Mouse (Mus musculus) lung, adult 2 months (tissue): Measurements from ENCODE around the gene Akr1b8. TPM values are rescaled to one million over a fixed set of nuclear protein-coding genes. Genes with fewer than 3 reads are reported as not detected.

Experiments
- DNase-seq: peaks from one replicate; pipeline ENCODE4 v3.0.0; 2022
- H3K4me1 ChIP-seq: fragments of 200-500 bp; 2 replicates; pipeline ENCODE4 v1.6.1; 2011; ENCODE audit warnings: low read length; ENCODE audit not compliant: control insufficient read depth, insufficient read depth
- H3K4me3 ChIP-seq: fragments of 200-500 bp; replicated peaks from 2 replicates; pipeline ENCODE3; 2011; ENCODE audit warnings: low read depth, mild to moderate bottlenecking, control low read depth, low read length; ENCODE audit errors: extremely low read depth
- CTCF ChIP-seq: fragments of 200-500 bp; IDR thresholded peaks from 2 replicates; pipeline ENCODE4 v1.5.1; 2011; ENCODE audit warnings: mild to moderate bottlenecking, low read length, control low read depth; ENCODE audit not compliant: insufficient read depth
- POLR2A ChIP-seq: fragments of 200-500 bp; IDR thresholded peaks from 2 replicates; pipeline ENCODE4 v1.6.1; 2011; ENCODE audit warnings: low read depth, mild to moderate bottlenecking, control low read depth, low read length, borderline replicate concordance; ENCODE audit errors: extremely low read depth
- WGBS: fragments of 180-500 bp; shearing (Covaris S2); methylation state at CpG from one replicate; pipeline ENCODE4 v1.1.7; 2018; 5-methylcytosine and 5-hydroxymethylcytosine counted together
- polyA plus RNA-seq: library from polyadenylated mRNA; depleted of rRNA; stranded (reverse); fragments of >200 nt; gene quantifications from 2 replicates; pipeline ENCODE4 v1.2.3, GENCODE M21; 2012; rRNA removed

Akr1b8 gene
- polyA plus RNA-seq: 9.1 and 13.8 TPM in 2 replicates

DNA sequence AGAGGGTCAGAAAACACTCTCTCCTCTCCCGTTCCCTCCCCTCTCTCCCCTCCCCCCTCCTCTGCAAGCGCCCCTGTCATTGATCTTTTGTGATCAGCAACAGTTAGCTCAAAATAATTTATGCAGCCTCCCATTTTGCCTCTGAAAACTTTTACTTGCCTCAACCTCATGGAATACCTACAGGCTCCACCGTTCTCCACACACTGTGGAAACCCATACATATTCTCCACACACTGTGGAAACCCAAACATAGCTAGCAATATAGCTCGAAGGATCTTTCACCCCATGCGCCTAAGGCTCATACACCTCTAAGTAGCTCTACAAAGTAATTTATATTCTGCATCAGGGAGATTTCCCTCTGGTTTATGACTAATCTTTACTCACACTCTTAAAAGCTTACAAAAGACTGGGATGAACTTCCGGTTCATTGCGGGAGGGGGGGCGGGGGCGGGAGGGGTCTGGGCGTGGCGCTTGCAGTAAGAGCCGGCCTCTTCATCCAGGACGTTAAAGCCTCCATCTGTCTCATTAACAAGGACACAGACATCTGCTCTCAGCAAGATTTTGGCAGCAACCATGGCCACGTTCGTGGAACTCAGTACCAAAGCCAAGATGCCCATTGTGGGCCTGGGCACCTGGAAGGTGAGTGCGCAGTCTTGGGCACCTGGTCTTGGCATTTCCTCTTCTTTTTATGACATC, at the start of gene Akr1b8:
Akr1b8 (plus strand) TSS at position 462 of the 696 bp plus-strand sequence.
- DNase-seq: peak; percentile 20
- 13% methylated on average over 16 of the region's 16 CpGs for WGBS
- TF ChIP-seq POLR2A: no peak
- TF ChIP-seq CTCF: no peak
- Histone ChIP-seq H3K4me3 (peak within 1 kb of the TSS; percentile 51), H3K4me1 (peaks cover 3% of the 10 kb centered on the region; the same call in 1 of the 2 replicates)

DNA sequence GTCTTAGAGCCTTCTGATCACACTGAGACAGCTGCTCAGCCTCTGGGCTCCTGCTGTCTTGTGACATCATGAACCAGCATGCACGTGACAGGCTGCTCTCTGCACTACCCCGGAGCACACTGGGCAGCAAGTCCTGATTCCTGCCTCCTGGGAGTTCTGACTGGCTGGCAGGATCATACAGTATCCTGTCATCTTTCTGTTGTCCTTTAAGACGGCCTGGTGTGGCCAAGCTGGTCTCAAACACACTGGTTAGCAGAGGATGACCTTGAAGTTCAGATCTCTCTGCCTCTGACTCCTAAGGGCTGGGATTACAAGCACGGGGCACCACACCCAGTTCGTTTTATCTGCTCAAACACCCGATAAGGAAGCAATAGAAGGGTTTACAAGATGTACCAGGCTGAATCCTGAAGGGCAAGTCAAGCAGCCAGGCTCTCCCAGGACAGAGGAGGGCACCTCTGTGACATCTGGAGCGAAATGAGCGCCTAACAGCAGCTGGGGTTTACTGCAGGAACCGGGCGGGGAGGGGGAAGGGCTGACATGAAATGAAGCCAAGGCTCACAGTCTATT, 49.2 kb upstream of the Akr1b8 start:
- Histone ChIP-seq H3K4me1 (no peaks in the 10 kb centered on the region), H3K4me3 (no peak overlapping the region)
- TF ChIP-seq CTCF (no peak), POLR2A (no peak)
- no peak for DNase-seq
- WGBS: 61% methylated on average over 10 of the region's 10 CpGs

DNA sequence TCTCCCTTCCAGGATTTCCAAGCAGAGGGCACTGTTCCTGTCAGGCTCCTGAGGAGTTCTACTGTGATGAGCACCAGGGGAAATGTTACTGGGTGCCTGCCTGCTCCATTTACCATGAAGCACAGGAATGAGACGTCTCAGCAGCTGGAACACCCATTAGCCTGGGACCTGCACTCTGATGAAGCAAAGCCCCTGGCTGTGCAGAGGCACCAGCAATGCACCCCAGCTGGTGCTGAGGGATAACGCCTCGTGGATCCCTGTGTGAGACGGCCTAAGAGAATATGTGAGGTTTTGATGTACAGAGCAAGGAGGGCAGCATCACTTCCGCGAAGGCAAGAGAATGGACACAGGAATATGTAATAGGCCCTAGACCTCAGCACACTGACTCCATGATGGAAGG, 47.1 kb upstream of the Akr1b8 start:
- 81% methylated on average over 6 of the region's 6 CpGs for WGBS
- DNase-seq: no peak

DNA sequence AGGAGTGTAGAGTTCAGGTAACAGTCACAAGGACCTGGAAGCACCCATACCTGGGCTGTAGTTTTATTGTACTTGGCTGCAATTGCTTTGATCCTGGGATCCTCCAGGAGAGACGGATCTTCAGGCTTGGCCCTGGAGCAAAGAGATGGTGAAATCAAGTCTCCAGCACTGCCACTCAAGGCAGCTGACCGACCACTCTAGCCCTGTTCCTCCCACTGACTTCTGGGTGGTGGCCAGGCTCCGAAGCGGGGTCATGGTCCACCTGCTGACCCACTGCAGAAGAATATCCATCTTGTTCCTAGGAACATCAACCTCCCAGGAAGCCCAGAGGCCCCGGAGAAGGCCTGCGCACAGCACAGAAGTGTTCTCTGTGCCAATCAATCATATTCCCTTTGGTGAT, 44.4 kb upstream of the Akr1b8 start:
- DNase-seq: no peak
- H3K4me1 ChIP-seq: peaks cover 11% of the 10 kb centered on the region
- no peak overlapping the region for H3K4me3 ChIP-seq
- TF ChIP-seq CTCF (no peak), POLR2A (no peak)
- WGBS: 83% methylated on average over 6 of the region's 6 CpGs

More for the DNA sequence above, 47.1 kb upstream of the Akr1b8 start:
- Histone ChIP-seq H3K4me3 (no peak overlapping the region), H3K4me1 (no peaks in the 10 kb centered on the region)
- TF ChIP-seq CTCF (no peak), POLR2A (no peak)

DNA sequence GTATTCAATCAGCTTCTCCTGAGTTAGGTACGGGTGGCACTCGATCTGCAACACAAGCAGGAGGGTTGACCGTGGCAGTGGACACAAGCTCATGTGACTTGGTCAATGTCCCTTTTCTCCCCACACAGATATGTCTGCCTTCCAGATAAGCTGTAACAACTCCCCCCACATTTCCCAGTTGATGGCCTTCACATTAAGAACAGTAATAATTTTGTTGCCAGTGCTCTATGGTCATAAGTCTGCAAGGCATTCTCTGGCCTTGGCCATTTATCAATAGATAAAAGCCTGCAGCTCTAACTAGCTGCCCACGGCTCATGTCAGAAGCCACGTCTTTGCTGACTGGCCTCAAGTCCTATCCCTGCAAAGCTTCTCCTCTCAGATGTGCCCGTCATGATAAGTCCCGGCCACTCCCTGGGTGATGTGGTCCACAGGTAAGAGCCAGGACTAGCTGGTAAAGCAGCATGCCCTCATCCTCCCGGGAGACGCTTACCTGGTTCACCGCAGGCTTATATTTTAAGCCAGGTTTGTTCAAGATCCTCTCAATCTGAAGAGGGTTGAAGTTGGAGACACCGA, 43.8 kb upstream of the Akr1b8 start:
- WGBS: 89% methylated on average over 11 of the region's 11 CpGs
- peaks cover 11% of the 10 kb centered on the region for H3K4me1 ChIP-seq
- no peak for DNase-seq
- TF ChIP-seq CTCF: no peak
- no peak for TF ChIP-seq POLR2A
- no peak overlapping the region for H3K4me3 ChIP-seq

DNA sequence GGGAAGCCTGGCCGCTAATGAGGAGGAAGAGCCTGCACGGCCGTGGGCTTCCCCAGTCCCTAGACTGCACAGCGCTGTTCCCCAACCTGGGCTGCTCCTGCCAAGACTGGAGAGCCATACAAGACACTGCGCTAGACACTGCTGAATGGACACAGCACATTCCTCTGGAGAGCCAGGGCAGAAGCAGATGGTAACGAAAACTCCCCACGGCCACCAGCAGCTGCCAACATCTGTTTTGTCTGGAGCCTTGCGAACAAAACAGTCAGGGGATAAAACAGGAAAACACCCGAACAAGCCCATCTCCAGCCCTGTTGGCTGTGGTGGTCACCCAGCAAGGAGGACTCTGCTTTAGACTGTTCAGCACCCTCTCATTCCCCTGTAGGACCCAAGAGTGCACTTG, 40.5 kb upstream of the Akr1b8 start:
- no peak for TF ChIP-seq POLR2A
- no peak for TF ChIP-seq CTCF
- Histone ChIP-seq H3K4me3 (no peak overlapping the region), H3K4me1 (peaks cover 16% of the 10 kb centered on the region)
- no peak for DNase-seq
- 64% methylated on average over 9 of the region's 9 CpGs for WGBS

DNA sequence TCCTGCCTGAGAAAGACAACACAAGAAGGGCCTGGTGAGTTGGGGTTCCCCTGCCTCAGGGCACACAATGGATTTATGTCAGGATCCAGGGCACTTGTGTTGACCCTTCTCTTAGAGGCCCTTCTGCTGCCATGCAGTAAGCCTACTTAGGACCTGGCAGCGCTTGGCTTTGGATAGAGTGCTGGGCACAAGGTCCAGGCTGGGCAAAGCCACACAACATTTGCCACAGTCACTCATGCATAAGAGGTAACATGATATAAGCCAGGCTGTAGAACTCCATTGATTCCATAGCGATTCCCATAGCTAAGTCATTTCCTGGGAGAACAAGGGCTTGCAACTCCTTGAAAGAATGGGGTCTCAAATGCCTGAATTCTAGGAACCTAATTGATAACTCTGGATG, 40.0 kb upstream of the Akr1b8 start:
- Histone ChIP-seq H3K4me3 (no peak overlapping the region), H3K4me1 (peaks cover 16% of the 10 kb centered on the region)
- no peak for DNase-seq
- 81% methylated on average over 2 of the region's 2 CpGs for WGBS
- TF ChIP-seq POLR2A (no peak), CTCF (no peak)

DNA sequence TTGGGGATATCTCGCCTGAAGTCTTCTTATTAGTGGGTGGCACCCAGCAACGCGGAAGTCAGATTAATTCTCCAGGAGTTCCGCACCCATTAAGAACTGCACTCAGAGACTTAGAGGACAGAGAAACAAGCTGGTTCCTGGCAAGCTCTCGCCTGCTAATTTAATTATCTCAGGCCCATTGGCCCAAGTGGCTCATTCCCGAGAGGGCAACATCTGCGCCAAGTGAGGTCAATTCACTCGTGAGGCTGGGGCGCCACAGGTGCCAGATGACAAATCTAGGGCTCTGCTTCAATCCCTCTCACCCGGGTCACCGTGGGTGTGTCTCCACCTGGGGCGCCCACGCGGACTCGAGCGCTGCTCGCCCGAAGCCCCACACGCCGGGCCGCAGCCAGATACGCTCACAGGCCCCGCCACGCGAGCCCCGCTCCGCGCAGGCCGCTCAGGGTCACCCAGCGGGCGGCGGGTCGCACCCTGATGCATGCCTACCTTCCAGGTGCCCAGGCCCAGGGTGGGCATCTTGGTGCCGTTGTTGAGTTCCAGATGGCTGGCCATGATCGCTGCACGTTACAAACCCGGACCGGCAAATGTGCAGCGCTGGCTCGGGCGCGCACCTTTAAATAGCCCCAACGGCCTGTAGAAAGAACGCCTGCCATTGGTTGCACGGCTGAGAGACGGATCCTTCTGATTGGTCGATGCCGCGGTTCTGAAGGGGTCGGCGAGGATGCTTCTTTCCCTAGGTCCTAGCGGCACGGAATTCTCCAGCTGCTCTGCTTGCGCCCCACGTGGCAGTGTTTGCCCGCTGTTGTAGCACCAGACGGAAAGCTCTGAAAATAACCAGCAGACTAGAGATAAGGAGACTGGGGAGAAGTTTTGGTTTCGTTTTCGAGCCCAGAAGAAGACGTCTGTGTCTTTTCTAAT, 36.8 kb upstream of the Akr1b8 start, which contains the start of gene Akr1b3:
Akr1b3 (minus strand) TSS at position 625 of the 918 bp plus-strand sequence.
- H3K4me1 ChIP-seq: peaks cover 16% of the 10 kb centered on the region
- WGBS: under 1% methylated on average over 60 of the region's 60 CpGs

DNA sequence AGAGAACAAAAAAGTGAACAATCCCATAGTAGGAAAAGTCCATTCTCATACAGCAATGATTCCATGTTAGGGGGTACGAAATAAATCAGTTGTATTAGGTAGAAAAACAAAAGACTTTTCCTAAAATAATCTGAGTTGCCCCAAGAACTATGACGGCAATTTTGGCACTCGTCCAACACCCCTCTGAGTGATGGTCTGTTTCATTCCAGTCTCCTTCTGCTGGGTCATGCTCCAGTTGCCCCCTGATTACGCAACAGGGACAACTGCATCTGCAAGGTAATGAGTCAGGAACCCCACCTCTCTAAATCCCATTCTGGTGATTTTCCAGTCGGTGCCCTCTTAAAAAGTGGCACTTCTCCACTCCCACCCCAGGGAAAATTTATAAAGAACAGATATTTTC, 35.7 kb upstream of the Akr1b8 start:
- Histone ChIP-seq H3K4me3 (no peak overlapping the region), H3K4me1 (peaks cover 15% of the 10 kb centered on the region)
- DNase-seq: no peak
- TF ChIP-seq CTCF (no peak), POLR2A (no peak)
- 28% methylated on average over 5 of the region's 5 CpGs for WGBS

More for the DNA sequence above, 36.8 kb upstream of the Akr1b8 start, which contains the start of gene Akr1b3:
- TF ChIP-seq POLR2A: peak; percentile 43; the same call in 1 of the 2 replicates
- peak; percentile 37 for TF ChIP-seq CTCF
- peak within 1 kb of the TSS; percentile 83 for H3K4me3 ChIP-seq
- peak; percentile 78 for DNase-seq
